Mouse (Mus musculus): Measurements from ENCODE around the gene Gm20388. TPM values are rescaled to one million over a fixed set of nuclear protein-coding genes. Genes with fewer than 3 reads are reported as not detected.

Gene Gm20388
- polyA plus RNA-seq, 1 experiment from 2014 or later: not detected

DNA sequence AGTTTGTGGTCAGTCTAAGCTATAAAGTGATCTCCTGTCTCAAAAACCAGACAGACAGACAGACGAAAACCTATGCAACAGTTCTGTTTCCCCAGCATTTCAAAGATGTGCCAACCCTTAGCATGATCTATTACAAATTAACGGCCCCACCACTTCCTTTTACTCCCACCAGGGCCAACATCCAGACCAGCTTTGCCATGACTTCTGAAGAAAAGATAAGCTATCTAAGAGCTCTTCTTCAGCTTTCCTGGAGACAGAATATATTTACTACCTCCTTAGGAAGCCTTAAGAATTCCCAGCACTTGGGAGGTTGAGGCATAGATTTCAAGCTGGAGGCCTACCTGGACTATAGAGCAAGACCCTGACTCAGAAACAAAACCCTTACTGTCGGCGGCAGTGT, 4069.6 kb downstream of the Gm20388 start:
- no peak overlapping the region for H3K4me3 ChIP-seq (ENCODE audit: control insufficient read depth in 1 of 2, insufficient read depth in 1 of 2, low read depth in 1 of 2, low read length in 2 of 2)
- WGBS: 47% methylated on average over 4 of the region's 4 CpGs
- H3K27me3 ChIP-seq (ENCODE audit: control insufficient read depth, insufficient read depth, low read length): no peaks in the 10 kb centered on the region
- H3K4me2 ChIP-seq (ENCODE audit: low read length): no peak overlapping the region; the same call in 1 of the 2 replicates
- no peak for ATAC-seq (ENCODE audit: insufficient number of reproducible peaks, insufficient read depth, low FRiP score, low read depth)
- no peaks in the 10 kb centered on the region for H3K9me3 ChIP-seq (ENCODE audit: control insufficient read depth, low read length)
- no peak overlapping the region for H3K27ac ChIP-seq (replicated peaks in 1 of 2; ENCODE audit: control insufficient read depth in 1 of 2, insufficient read depth in 1 of 2, low read depth in 2 of 2, low read length in 2 of 2)
- peaks cover 25 to 31% of the 10 kb centered on the region in 2 experiments for H3K4me1 ChIP-seq (ENCODE audit: control insufficient read depth in 2 of 2, insufficient read depth in 2 of 2, low read length in 2 of 2)
- H3K36me3 ChIP-seq (ENCODE audit: control insufficient read depth, insufficient read depth, low read length): no peaks in the 10 kb centered on the region
- H3K9ac ChIP-seq (ENCODE audit: low read length): no peak overlapping the region

DNA sequence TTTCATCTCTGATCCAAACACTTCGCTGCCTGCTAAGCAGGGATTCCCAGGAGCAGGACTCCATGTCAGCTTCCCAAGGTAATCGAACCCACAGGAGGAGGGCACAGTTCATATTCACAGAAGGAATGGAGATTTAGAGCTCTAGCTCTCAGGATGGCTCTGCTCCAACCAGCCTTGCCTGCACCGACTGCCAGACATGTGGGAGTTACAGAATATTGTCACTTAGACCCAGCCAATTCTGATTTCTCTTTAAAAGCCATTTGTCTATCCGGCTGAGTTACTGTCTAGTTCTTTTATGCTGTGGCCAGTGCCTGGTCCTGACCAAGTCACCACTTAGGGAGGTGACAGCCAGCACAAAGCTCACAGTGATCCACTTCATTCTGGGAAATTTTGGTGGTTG, 4071.0 kb downstream of the Gm20388 start:
- Histone ChIP-seq H3K4me2 (ENCODE audit: low read length) (peak overlapping the region; percentile 94), H3K27ac (replicated peaks in 1 of 2; ENCODE audit: control insufficient read depth in 1 of 2, insufficient read depth in 1 of 2, low read depth in 2 of 2, low read length in 2 of 2) (no peak overlapping the region), H3K27me3 (ENCODE audit: control insufficient read depth, insufficient read depth, low read length) (no peaks in the 10 kb centered on the region), H3K4me3 (ENCODE audit: control insufficient read depth in 1 of 2, insufficient read depth in 1 of 2, low read depth in 1 of 2, low read length in 2 of 2) (peak overlapping the region; percentile 8 to 93; a peak in 3 of 4 replicates), H3K9ac (ENCODE audit: low read length) (peak overlapping the region; percentile 96), H3K9me3 (ENCODE audit: control insufficient read depth, low read length) (no peaks in the 10 kb centered on the region), H3K36me3 (ENCODE audit: control insufficient read depth, insufficient read depth, low read length) (no peaks in the 10 kb centered on the region), H3K4me1 (ENCODE audit: control insufficient read depth in 2 of 2, insufficient read depth in 2 of 2, low read length in 2 of 2) (peaks cover 25 to 31% of the 10 kb centered on the region in 2 experiments)
- WGBS: 41% methylated on average over 4 of the region's 4 CpGs
- no peak for ATAC-seq (ENCODE audit: insufficient number of reproducible peaks, insufficient read depth, low FRiP score, low read depth)

DNA sequence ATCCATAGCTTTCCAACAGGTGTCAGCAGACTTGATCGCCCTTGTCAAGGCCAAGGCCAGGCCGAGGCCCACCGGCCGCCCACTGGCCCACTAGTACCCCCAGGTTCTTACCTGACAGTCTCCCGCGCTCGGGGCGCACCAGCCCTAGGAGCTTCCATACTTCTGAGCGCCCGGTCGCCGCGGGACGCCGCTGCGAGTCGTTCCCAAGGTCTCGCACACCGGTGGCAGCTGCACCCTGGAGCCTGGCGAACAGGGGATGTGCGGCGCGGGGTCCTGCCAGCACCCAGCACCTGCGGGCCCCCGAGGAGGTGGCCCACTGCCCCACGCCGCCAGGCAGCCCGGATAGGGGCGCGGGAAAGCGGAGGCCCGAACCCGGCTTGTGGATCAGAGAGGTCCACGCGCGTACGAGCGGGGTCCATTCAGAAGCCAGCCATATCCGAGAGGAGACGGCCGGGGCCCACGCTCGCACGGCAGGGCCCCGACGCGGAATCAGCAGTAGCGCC, 4071.7 kb downstream of the Gm20388 start:
- Histone ChIP-seq H3K4me2 (ENCODE audit: low read length) (peak overlapping the region; percentile 94), H3K36me3 (ENCODE audit: control insufficient read depth, insufficient read depth, low read length) (no peaks in the 10 kb centered on the region), H3K27me3 (ENCODE audit: control insufficient read depth, insufficient read depth, low read length) (no peaks in the 10 kb centered on the region), H3K9ac (ENCODE audit: low read length) (peak overlapping the region; percentile 96), H3K4me1 (ENCODE audit: control insufficient read depth in 2 of 2, insufficient read depth in 2 of 2, low read length in 2 of 2) (peaks cover 25 to 31% of the 10 kb centered on the region in 2 experiments), H3K9me3 (ENCODE audit: control insufficient read depth, low read length) (no peaks in the 10 kb centered on the region), H3K4me3 (ENCODE audit: control insufficient read depth in 1 of 2, insufficient read depth in 1 of 2, low read depth in 1 of 2, low read length in 2 of 2) (peak overlapping the region; percentile 77 to 93), H3K27ac (replicated peaks in 1 of 2; ENCODE audit: control insufficient read depth in 1 of 2, insufficient read depth in 1 of 2, low read depth in 2 of 2, low read length in 2 of 2) (peak overlapping the region; percentile 57 to 84)
- ATAC-seq (ENCODE audit: insufficient number of reproducible peaks, insufficient read depth, low FRiP score, low read depth): peak; percentile 10; the same call in 1 of the 2 replicates
- WGBS: under 1% methylated on average over 48 of the region's 48 CpGs

DNA sequence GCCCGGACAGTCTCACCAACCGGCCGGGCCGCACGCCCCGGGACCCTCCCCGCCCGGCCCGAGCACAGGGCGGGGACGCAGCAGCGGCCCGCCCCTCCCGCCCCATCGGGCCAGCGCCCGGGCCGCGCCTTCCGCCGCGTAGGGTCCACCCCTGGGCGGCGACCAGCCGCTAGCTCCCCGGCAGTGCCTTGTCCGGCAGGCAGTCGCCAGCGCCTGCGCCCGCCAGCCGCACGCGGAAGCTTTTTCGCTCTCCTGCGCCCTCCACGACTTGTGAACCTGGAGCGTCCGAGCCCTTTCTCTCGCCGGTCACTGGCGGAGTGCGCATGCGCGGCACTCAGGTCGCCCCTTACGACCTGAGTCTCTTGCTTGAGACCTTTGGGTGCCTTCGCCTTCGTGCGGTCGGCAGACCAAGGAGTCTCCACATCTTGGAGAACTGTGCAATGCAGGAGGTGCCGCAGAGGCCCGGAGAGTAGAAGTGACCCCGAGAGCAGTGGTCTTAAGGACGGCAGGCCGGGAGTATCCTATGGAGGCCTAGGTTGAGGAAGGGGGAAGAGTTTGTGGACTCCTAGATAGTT, 4072.3 kb downstream of the Gm20388 start, which contains the start of gene Abcb10:
Gene Abcb10, minus strand, starts transcription at position 297 of the 575 bp plus-strand sequence.
- H3K4me2 ChIP-seq (ENCODE audit: low read length): peak within 1 kb of the TSS; percentile 94
- ATAC-seq (ENCODE audit: insufficient number of reproducible peaks, insufficient read depth, low FRiP score, low read depth): peak; percentile 96
- peak within 1 kb of the TSS; percentile 77 to 93 for H3K4me3 ChIP-seq (ENCODE audit: control insufficient read depth in 1 of 2, insufficient read depth in 1 of 2, low read depth in 1 of 2, low read length in 2 of 2)
- peaks cover 23 to 26% of the 10 kb centered on the region in 2 experiments for H3K4me1 ChIP-seq (ENCODE audit: control insufficient read depth in 2 of 2, insufficient read depth in 2 of 2, low read length in 2 of 2)
- no peaks in the 10 kb centered on the region for H3K36me3 ChIP-seq (ENCODE audit: control insufficient read depth, insufficient read depth, low read length)
- no peaks in the 10 kb centered on the region for H3K27me3 ChIP-seq (ENCODE audit: control insufficient read depth, insufficient read depth, low read length)
- peak within 1 kb of the TSS; percentile 96 for H3K9ac ChIP-seq (ENCODE audit: low read length)
- under 1% methylated on average over 39 of the region's 56 CpGs for WGBS
- H3K27ac ChIP-seq (replicated peaks in 1 of 2; ENCODE audit: control insufficient read depth in 1 of 2, insufficient read depth in 1 of 2, low read depth in 2 of 2, low read length in 2 of 2): peak within 1 kb of the TSS; percentile 84 to 86
- H3K9me3 ChIP-seq (ENCODE audit: control insufficient read depth, low read length): no peaks in the 10 kb centered on the region

DNA sequence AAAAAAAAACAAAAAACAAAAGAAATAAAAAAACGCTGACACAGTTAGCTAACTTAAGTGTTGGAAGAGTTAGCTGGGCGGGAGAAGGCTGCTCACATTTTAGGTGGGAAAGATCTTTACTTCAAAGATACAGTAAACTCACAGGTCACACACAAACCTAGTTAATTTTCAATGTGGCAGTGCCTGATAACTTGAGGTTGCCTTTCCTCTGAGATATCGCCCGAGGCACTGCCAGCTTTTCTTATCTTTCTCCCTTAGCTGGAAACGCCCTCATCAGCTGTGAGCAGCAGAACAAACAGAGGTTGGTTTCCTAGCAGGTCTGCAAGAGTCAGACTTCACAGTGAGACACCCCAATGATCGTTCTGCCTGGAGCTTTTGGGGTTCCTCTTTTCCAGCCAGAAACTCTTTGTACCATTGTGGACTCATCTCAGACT, 4078.0 kb downstream of the Gm20388 start:
- peak overlapping the region; percentile 57 to 73 for H3K27ac ChIP-seq (replicated peaks in 1 of 2; ENCODE audit: control insufficient read depth in 1 of 2, insufficient read depth in 1 of 2, low read depth in 2 of 2, low read length in 2 of 2)
- H3K4me1 ChIP-seq (ENCODE audit: control insufficient read depth in 2 of 2, insufficient read depth in 2 of 2, low read length in 2 of 2): peaks cover 14 to 23% of the 10 kb centered on the region in 2 experiments
- H3K9ac ChIP-seq (ENCODE audit: low read length): 0 out of 2 replicates have a peak overlapping the region, but pooled peaks have one; percentile 1
- H3K4me3 ChIP-seq (ENCODE audit: control insufficient read depth in 1 of 2, insufficient read depth in 1 of 2, low read depth in 1 of 2, low read length in 2 of 2): no peak overlapping the region
- 19% methylated on average over 6 of the region's 6 CpGs for WGBS
- no peaks in the 10 kb centered on the region for H3K9me3 ChIP-seq (ENCODE audit: control insufficient read depth, low read length)
- ATAC-seq (ENCODE audit: insufficient number of reproducible peaks, insufficient read depth, low FRiP score, low read depth): 0 out of 2 replicates have a peak, but pooled peaks have one; percentile 32
- H3K27me3 ChIP-seq (ENCODE audit: control insufficient read depth, insufficient read depth, low read length): no peaks in the 10 kb centered on the region
- H3K36me3 ChIP-seq (ENCODE audit: control insufficient read depth, insufficient read depth, low read length): 0 out of 2 replicates have a peak, but pooled peaks cover 4% of the 10 kb centered on the region
- H3K4me2 ChIP-seq (ENCODE audit: low read length): peak overlapping the region; percentile 35

DNA sequence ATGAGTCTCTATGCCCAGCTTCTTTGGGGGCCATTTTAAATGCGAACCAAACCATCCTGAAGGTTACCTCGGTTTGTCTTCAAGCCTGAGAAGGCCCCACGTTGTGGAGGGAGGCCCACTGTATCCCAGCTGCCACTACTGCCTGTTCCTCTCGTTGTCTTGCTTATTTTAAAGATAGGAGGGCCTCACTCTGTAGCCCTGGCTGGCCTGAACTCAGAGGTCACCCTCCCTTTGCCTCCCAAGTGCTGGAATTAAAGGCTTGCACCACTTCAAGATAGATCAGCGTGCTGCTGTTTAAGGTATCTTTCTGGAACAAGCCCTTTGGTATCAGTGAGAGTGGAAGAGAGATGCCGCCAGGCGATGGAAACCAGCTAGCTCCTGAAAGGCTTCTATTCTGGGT, 4078.5 kb downstream of the Gm20388 start:
- Histone ChIP-seq H3K9me3 (ENCODE audit: control insufficient read depth, low read length) (no peaks in the 10 kb centered on the region), H3K27me3 (ENCODE audit: control insufficient read depth, insufficient read depth, low read length) (no peaks in the 10 kb centered on the region), H3K36me3 (ENCODE audit: control insufficient read depth, insufficient read depth, low read length) (0 out of 2 replicates have a peak, but pooled peaks cover 4% of the 10 kb centered on the region), H3K4me3 (ENCODE audit: control insufficient read depth in 1 of 2, insufficient read depth in 1 of 2, low read depth in 1 of 2, low read length in 2 of 2) (no peak overlapping the region), H3K27ac (replicated peaks in 1 of 2; ENCODE audit: control insufficient read depth in 1 of 2, insufficient read depth in 1 of 2, low read depth in 2 of 2, low read length in 2 of 2) (peak overlapping the region; percentile 57 to 73), H3K4me1 (ENCODE audit: control insufficient read depth in 2 of 2, insufficient read depth in 2 of 2, low read length in 2 of 2) (peaks cover 14 to 23% of the 10 kb centered on the region in 2 experiments), H3K9ac (ENCODE audit: low read length) (0 out of 2 replicates have a peak overlapping the region, but pooled peaks have one; percentile 1), H3K4me2 (ENCODE audit: low read length) (peak overlapping the region; percentile 35)
- ATAC-seq (ENCODE audit: insufficient number of reproducible peaks, insufficient read depth, low FRiP score, low read depth): no peak
- whole genome bisulfite sequencing: 11% methylated on average over 7 of the region's 7 CpGs

DNA sequence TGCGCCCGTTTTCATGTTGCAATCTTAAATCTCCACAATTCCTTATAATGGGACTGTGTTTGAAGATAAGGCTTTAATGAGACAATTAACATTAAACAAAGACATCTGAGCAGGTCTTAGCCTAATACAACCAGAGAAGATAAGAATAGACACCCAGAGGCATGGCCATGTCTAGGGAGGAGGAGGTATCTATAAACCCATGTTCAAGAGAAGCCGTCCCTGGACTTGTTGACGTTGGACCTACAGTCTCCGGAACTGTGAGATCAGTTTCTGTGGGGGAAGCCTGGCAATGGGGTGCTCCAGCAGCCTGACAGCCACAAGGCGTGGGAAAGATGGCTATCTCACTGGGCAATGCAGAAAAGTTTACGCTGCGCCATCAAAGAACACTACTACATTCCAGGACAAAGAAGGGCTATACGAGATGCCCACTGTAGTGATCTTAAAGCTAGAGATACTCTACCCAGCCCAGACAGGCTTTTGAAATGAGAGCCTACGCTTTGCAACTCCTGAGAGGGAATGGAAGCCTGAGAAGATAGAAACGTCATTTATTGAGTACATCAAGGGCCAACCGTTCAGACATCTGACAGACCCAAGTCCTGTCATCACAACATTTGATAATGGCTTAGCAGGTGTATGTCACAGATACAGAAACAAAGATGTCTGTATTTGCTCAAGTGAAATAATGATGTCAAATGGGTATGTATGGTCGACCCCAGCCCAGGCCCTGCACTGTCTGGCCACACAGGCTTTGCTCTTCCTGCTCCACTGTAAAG, 4079.8 kb downstream of the Gm20388 start:
- no peak overlapping the region for H3K4me3 ChIP-seq (ENCODE audit: control insufficient read depth in 1 of 2, insufficient read depth in 1 of 2, low read depth in 1 of 2, low read length in 2 of 2)
- H3K27me3 ChIP-seq (ENCODE audit: control insufficient read depth, insufficient read depth, low read length): no peaks in the 10 kb centered on the region
- H3K36me3 ChIP-seq (ENCODE audit: control insufficient read depth, insufficient read depth, low read length): peaks cover 9% of the 10 kb centered on the region
- no peaks in the 10 kb centered on the region for H3K9me3 ChIP-seq (ENCODE audit: control insufficient read depth, low read length)
- H3K4me1 ChIP-seq (ENCODE audit: control insufficient read depth in 2 of 2, insufficient read depth in 2 of 2, low read length in 2 of 2): peaks cover 14 to 23% of the 10 kb centered on the region in 2 experiments
- H3K4me2 ChIP-seq (ENCODE audit: low read length): no peak overlapping the region
- H3K27ac ChIP-seq (replicated peaks in 1 of 2; ENCODE audit: control insufficient read depth in 1 of 2, insufficient read depth in 1 of 2, low read depth in 2 of 2, low read length in 2 of 2): no peak overlapping the region
- no peak for ATAC-seq (ENCODE audit: insufficient number of reproducible peaks, insufficient read depth, low FRiP score, low read depth)
- H3K9ac ChIP-seq (ENCODE audit: low read length): no peak overlapping the region
- 41% methylated on average over 13 of the region's 13 CpGs for WGBS

Data from heart, embryonic 14.5 days (tissue).